Mouse (Mus musculus) inflammation-experienced regulatory T-cells (primary cell): ENCODE measurements around the gene Mycbp2. TPM values are rescaled to one million over a fixed set of nuclear protein-coding genes. Genes with fewer than 3 reads are reported as not detected.

Source experiments
- polyA plus RNA-seq, 2 experiments: library from polyadenylated mRNA; unstranded; fragments of 100-300 nt; shearing (Covaris generic); gene quantifications; one replicate each; pipeline ENCODE4 v1.2.1; 2017

The Mycbp2 gene
- 10 to 100 TPM; 53.5 to 66.7 TPM for polyA plus RNA-seq

DNA sequence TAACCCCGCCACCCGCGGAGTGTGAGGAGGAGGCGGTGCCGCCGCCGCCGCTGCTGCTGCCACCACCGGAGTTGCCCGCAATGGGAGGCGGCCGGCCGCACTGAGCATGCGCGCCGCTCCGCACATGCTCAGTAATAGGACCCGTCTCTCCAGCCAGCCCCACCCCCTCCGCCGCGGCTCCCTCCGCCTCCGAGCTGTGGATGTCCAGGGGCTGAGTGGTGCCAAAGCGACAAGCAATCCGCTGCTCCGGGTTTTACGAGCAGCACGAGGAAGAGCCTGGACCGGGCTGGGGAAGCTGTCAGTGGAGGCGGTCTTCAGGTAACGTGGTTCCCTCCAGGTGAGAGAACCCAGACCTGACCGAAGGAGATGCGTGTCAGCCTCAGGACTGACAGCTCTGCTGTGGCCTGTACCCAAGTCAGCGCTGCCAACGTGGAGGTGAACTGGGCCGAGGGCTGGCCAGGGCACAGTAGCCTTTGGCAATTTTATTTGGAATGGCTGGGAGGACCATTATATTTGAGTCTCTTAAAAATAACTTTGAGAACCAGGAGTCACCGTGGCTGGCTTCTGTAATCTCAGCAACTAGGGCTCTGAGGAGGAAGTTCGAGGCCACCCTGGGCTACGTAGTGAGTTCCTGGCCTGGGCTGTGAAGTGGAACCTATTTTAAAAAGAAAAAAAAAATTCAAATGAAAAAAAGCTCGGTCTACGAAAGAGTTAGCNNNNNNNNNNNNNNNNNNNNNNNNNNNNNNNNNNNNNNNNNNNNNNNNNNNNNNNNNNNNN, at the start of gene Mycbp2:
Mycbp2 (minus strand) TSS at position 86 of the 777 bp plus-strand sequence.

DNA sequence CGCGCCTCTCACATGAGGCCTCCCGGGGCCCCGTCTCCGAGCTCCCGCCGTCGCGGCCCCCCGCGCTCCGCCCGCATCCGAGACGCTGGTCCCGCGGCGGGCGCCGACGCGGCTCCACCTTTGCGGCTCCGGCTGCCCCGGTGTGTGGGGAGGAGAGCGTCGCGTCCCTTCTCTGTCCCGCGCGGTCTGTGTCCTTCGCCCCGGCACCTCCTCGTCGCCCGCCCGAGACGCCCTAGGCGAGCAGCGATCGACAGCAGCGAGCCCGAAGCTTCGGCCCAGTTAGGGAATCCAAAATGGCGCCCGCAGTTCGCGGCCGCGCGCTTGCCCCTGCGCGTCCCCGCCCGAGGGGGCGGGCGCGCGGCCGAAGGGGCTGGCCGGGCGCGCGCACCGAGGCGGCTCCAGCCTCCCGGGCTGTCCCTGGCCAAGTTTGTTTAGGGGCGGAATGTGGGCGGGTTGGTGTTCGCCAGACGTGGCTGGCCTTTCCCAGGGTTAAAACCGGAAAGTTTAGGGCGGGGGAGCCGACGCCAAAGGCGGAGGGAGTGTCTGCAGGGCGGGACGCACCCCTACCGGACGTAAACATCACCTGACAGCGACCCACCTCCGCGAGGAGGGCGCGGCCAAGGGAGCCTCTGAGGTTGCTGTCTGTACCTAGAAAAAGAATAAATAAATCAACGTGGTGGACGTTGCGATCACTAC, 247.2 kb downstream of the Mycbp2 start, which contains the start of gene Fbxl3:
Fbxl3 (minus strand) TSS at position 329 of the 696 bp plus-strand sequence.

DNA sequence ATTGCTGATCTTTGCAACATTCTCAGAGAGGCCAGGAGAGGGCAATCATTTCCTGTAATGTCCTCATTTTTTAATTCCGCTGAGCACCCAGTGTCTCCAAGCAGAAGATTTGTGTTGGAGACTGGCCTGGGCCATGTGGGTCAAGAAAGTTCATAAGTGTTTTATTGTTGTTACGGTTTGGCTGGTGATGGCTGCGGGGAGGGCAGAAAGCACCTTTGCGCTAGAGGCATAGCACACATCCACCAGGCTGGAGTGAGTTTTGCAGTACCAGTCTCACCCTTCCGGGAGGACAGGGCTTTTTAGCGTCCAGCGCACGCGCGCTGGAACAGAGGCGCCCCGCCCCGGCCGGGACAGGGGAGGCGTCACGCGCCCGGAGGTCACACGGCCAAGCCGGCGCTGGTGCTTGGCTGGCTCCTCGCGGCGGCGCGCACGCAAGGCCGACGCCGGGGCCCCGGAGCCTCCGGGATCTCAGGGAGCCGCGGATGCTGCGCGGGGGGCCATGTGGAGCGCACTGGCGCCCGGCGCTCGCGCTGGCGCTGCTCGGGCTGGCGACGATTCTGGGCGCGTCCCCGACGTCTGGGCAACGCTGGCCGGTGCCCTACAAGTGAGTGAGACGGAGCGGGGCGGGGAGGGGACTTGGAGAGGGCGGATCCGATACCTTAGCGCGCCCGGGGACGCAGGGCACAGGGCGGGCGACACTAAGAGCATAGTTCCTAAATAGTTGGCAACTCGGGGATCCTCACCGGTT, 276.6 kb downstream of the Mycbp2 start, which contains the start of gene Cln5:
Cln5 (plus strand) TSS at position 353 of the 748 bp plus-strand sequence.

Other genes with a start within 250 kb of the Mycbp2 start
- 10 to 100 TPM; 75.2 to 86.8 TPM for gene Fbxl3, start 247.2 kb downstream of the Mycbp2 start, polyA plus RNA-seq
- under 1 TPM in 1 of 2 experiments, not detected in 1; 0.23 TPM for gene Scel, start 166.5 kb upstream of the Mycbp2 start, polyA plus RNA-seq